In genomic region chr8:114206421-114206983, GRCm38 (mm10) we compare ENCODE assay signal across 11 mouse cellular contexts. TPM values are rescaled to one million over a fixed set of nuclear protein-coding genes. Genes with fewer than 3 reads are reported as not detected.
DNase-seq lines count a peak whose midpoint lies in the region; ATAC-seq and TF ChIP-seq lines count a peak whose summit lies in the region.
"Had no signal": no experiment of that assay in that cellular context is flagged by ENCODE, and none has a peak within 500 bp of the region (broad histone marks: within the 10 kb centered on the region; RNA-seq: fewer than 3 reads in every experiment).

No protein-coding gene starts in this region.

- peak overlapping the region; percentile 71 for H3K4me3 ChIP-seq in megakaryocyte, embryonic 14.5 days (replicated peaks)
- H3K4me3 ChIP-seq in embryonic facial prominence, embryonic 15.5 days (replicated peaks), result no peak overlapping the region
- H3K4me3 ChIP-seq in limb, embryonic 13.5 days, result peak overlapping the region; percentile 60
- H3K4me3 ChIP-seq in stomach, postnatal 0 days (ENCODE audit: low read depth, low read length), result no peak overlapping the region

- no peak for ATAC-seq in megakaryocyte, adult 5-6 weeks (ENCODE audit: poor library complexity, severe bottlenecking)
- no peak for ATAC-seq in embryonic facial prominence, embryonic 15.5 days (ENCODE audit: insufficient number of reproducible peaks, low FRiP score, low TSS enrichment, low read depth)
- ATAC-seq in limb, embryonic 13.5 days (ENCODE audit: low FRiP score, low read depth), result no peak
- no peak for ATAC-seq in stomach, postnatal 0 days (ENCODE audit: low FRiP score, low TSS enrichment)

- peaks cover 32% of the 10 kb centered on the region for H3K4me1 ChIP-seq in megakaryocyte, embryonic 14.5 days
- peaks cover 16% of the 10 kb centered on the region for H3K4me1 ChIP-seq in embryonic facial prominence, embryonic 15.5 days
- H3K4me1 ChIP-seq in limb, embryonic 13.5 days, result peaks cover 19% of the 10 kb centered on the region
- H3K4me1 ChIP-seq in stomach, postnatal 0 days (replicated peaks; ENCODE audit: control insufficient read depth, insufficient read depth), result no peaks in the 10 kb centered on the region

- no peak for TF ChIP-seq EP300 in stomach, postnatal 0 days (optimal IDR thresholded peaks at IDR 0.05)

- TF ChIP-seq CTCF in stomach, postnatal 0 days (IDR thresholded peaks at IDR 0.05; ENCODE audit: low read depth), result no peak

- peaks cover 9% of the 10 kb centered on the region for H3K9me3 ChIP-seq in megakaryocyte, embryonic 14.5 days
- no peaks in the 10 kb centered on the region for H3K9me3 ChIP-seq in embryonic facial prominence, embryonic 15.5 days (replicated peaks)
- H3K9me3 ChIP-seq in limb, embryonic 13.5 days, result peaks cover 5% of the 10 kb centered on the region; the same call in 1 of the 2 replicates
- no peaks in the 10 kb centered on the region for H3K9me3 ChIP-seq in stomach, postnatal 0 days (ENCODE audit: control insufficient read depth, low read length)
- H3K9me3 ChIP-seq: heart, embryonic 15.5 days had no signal

- 0 out of 2 replicates have a peak overlapping the region, but pooled peaks have one; percentile 3 for H3K4me2 ChIP-seq in embryonic facial prominence, embryonic 15.5 days (replicated peaks)
- H3K4me2 ChIP-seq in limb, embryonic 13.5 days (replicated peaks), result peak overlapping the region; percentile 90
- H3K4me2 ChIP-seq in stomach, postnatal 0 days (replicated peaks; ENCODE audit: low read depth), result no peak overlapping the region

- H3K27me3 ChIP-seq in megakaryocyte, embryonic 14.5 days (replicated peaks), result peaks cover 35% of the 10 kb centered on the region
- peaks cover 35% of the 10 kb centered on the region for H3K27me3 ChIP-seq in embryonic facial prominence, embryonic 15.5 days
- peaks cover 54% of the 10 kb centered on the region for H3K27me3 ChIP-seq in limb, embryonic 13.5 days
- H3K27me3 ChIP-seq in stomach, postnatal 0 days (ENCODE audit: control insufficient read depth, insufficient read depth, low read length), result no peaks in the 10 kb centered on the region; the same call in 1 of the 2 replicates

- no peaks in the 10 kb centered on the region for H3K36me3 ChIP-seq in megakaryocyte, embryonic 14.5 days (replicated peaks; ENCODE audit: low read length)
- H3K36me3 ChIP-seq in embryonic facial prominence, embryonic 15.5 days, result no peaks in the 10 kb centered on the region
- H3K36me3 ChIP-seq in limb, embryonic 13.5 days, result no peaks in the 10 kb centered on the region
- no peaks in the 10 kb centered on the region for H3K36me3 ChIP-seq in stomach, postnatal 0 days (ENCODE audit: control insufficient read depth, insufficient read depth, low read length)
- H3K36me3 ChIP-seq: G1E; heart, embryonic 15.5 days had no signal

- no peak for DNase-seq in spleen, postnatal 14 days (ENCODE audit: low spot score in 2 of 2)
- no peak for DNase-seq in left cerebral cortex, postnatal 4 days
- no peak for DNase-seq in stomach, postnatal 0 days (ENCODE audit: low spot score)
- no peak for DNase-seq in layer of hippocampus, adult 9-11 months
- DNase-seq: thymus, adult 18-20 months had no signal

- no peak overlapping the region for H3K9ac ChIP-seq in embryonic facial prominence, embryonic 15.5 days
- no peak overlapping the region; the same call in 1 of the 2 replicates for H3K9ac ChIP-seq in limb, embryonic 13.5 days
- no peak overlapping the region for H3K9ac ChIP-seq in stomach, postnatal 0 days (ENCODE audit: low read length)
- H3K9ac ChIP-seq: heart, embryonic 15.5 days had no signal

- intact Hi-C loops in left cerebral cortex, postnatal 4 days (cut with DNase I), result loop anchor here (10.0 kb wide), 1 partner anchor 158 kb away; no protein-coding TSS in a partner anchor

- no peak overlapping the region for H3K27ac ChIP-seq in embryonic facial prominence, embryonic 15.5 days (replicated peaks)
- no peak overlapping the region for H3K27ac ChIP-seq in limb, embryonic 13.5 days
- H3K27ac ChIP-seq in stomach, postnatal 0 days (replicated peaks), result no peak overlapping the region
- H3K27ac ChIP-seq: heart, embryonic 15.5 days had no signal

- WGBS in embryonic facial prominence, embryonic 15.5 days, result 2% methylated on average over 8 of the region's 8 CpGs
- 2% methylated on average over 8 of the region's 8 CpGs for WGBS in limb, embryonic 13.5 days
- 4% methylated on average over 8 of the region's 8 CpGs for WGBS in stomach, postnatal 0 days

RNA-seq across cellular contexts. Expression of gene Vat1l, which starts 1.1 kb away (rescaled TPM):
- polyA plus RNA-seq in megakaryocyte, embryonic 14.5 days (2012; ENCODE audit: insufficient read depth, low replicate concordance), result 2.3 and 6.6 TPM in 2 replicates
- not detected in 2 replicates for total RNA-seq in megakaryocyte, adult 5-6 weeks (2015)
- total RNA-seq in megakaryocyte, adult 5-6 weeks (2017), result not detected in 2 replicates
- 4.0 and 4.2 TPM in 2 replicates for polyA plus RNA-seq in embryonic facial prominence, embryonic 15.5 days (2015; fragmentation: Nextera tagmentation; extraction: Ambion mirVana)
- 4.6 and 4.9 TPM in 2 replicates for polyA plus RNA-seq in limb, embryonic 13.5 days (2015; fragmentation: Nextera tagmentation; extraction: Ambion mirVana)
- 10 to 100 TPM; 54.7 to 71.8 TPM for total RNA-seq in left cerebral cortex, postnatal 4 days (2021)
- 2.0 and 2.4 TPM in 2 replicates for polyA plus RNA-seq in stomach, postnatal 0 days (2015; fragmentation: Nextera tagmentation; extraction: Ambion mirVana)
- polyA plus RNA-seq: G1E had no signal

Comparison
In these comparisons a context has a peak if more than half of its experiments do, and no peak if none do; other contexts are left out.
1. H3K4me3 ChIP-seq: peak in megakaryocyte, embryonic 14.5 days (single experiment) and limb, embryonic 13.5 days (single experiment); none in embryonic facial prominence, embryonic 15.5 days (single experiment) and stomach, postnatal 0 days (single experiment).